Mouse (Mus musculus): ENCODE measurements around the gene Hnf1b.

The Hnf1b gene

GRCm38 (mm10) chr11:83902812-83903211 is 52.9 kb downstream of the Hnf1b start:
- no peak for DNase-seq

- DNase-seq, result no peak
Measured at GRCm38 (mm10) chr11:83905756-83906155, 55.9 kb downstream of the Hnf1b start.

- DNase-seq, result no peak
Measured at GRCm38 (mm10) chr11:83908376-83908775, 58.5 kb downstream of the Hnf1b start.

- DNase-seq, result no peak
Measured at GRCm38 (mm10) chr11:83913824-83914311, 64.0 kb downstream of the Hnf1b start.

GRCm38 (mm10) chr11:83914501-83914900 is 64.6 kb downstream of the Hnf1b start:
- DNase-seq, result no peak

- no peak for DNase-seq
Measured at GRCm38 (mm10) chr11:83922600-83922999, 72.7 kb downstream of the Hnf1b start.

- peak in 1 of 2 experiments; percentile 4 for DNase-seq
Measured at GRCm38 (mm10) chr11:83927097-83927496, 77.2 kb downstream of the Hnf1b start.

GRCm38 (mm10) chr11:83932506-83933106 is 82.7 kb downstream of the Hnf1b start:
- DNase-seq, result no peak

- no peak for DNase-seq
Measured at GRCm38 (mm10) chr11:83933376-83933775, 83.5 kb downstream of the Hnf1b start.

- DNase-seq, result peak; percentile 73 to 84
Measured at GRCm38 (mm10) chr11:83935986-83936665, 86.3 kb downstream of the Hnf1b start.

GRCm38 (mm10) chr11:83938556-83938955 is 88.7 kb downstream of the Hnf1b start:
- no peak for DNase-seq

GRCm38 (mm10) chr11:83941950-83942840 is 92.3 kb downstream of the Hnf1b start, which contains the start of gene Ddx52:
Gene Ddx52 (plus strand): TSS chr11:83942062.
- DNase-seq, result peak; percentile 90 to 93

Data from cerebellum, postnatal 25 days (tissue).